Mouse (Mus musculus): ENCODE data around the gene Gm37240.

GRCm38 (mm10) chr3:85368354-85369120 lies 518.8 kb downstream of the Gm37240 start:
- no peak for TF ChIP-seq POLR2A (IDR thresholded peaks at IDR 0.05; ENCODE audit: borderline replicate concordance, low read depth, low read length)
- no peak for TF ChIP-seq CTCF (IDR thresholded peaks at IDR 0.05; ENCODE audit: low read depth, low read length)

All from bone marrow macrophage, adult 2 months (primary cell).